Mouse (Mus musculus) bone marrow macrophage, adult 2 months (primary cell): ENCODE results near the gene Stam2.

Experiments used
- CTCF ChIP-seq: IDR thresholded peaks from 2 replicates; pipeline ENCODE4 v1.5.1; 2012; ENCODE audit warnings: low read depth, mild to moderate bottlenecking, low read length, moderate library complexity
- POLR2A ChIP-seq: IDR thresholded peaks from 2 replicates; pipeline ENCODE4 v1.6.1; 2012; ENCODE audit warnings: mild to moderate bottlenecking, low read depth, low read length, borderline replicate concordance

- no peak for TF ChIP-seq POLR2A
- TF ChIP-seq CTCF: no peak
Observed at GRCm38 (mm10) chr2:52779987-52780386, 37.9 kb upstream of the Stam2 start.
